Mouse (Mus musculus): ENCODE results near the gene Gucd1. TPM values are rescaled to one million over a fixed set of nuclear protein-coding genes. Genes with fewer than 3 reads are reported as not detected.
"Not testable (repeated sequence)": the region's sequence is repeated elsewhere in the genome, so short reads cannot be mapped to it uniquely, and the experiment has no call there.

The Gucd1 gene
- polyA plus RNA-seq, 1 experiment from 2014 or later = 24.0 TPM

DNA sequence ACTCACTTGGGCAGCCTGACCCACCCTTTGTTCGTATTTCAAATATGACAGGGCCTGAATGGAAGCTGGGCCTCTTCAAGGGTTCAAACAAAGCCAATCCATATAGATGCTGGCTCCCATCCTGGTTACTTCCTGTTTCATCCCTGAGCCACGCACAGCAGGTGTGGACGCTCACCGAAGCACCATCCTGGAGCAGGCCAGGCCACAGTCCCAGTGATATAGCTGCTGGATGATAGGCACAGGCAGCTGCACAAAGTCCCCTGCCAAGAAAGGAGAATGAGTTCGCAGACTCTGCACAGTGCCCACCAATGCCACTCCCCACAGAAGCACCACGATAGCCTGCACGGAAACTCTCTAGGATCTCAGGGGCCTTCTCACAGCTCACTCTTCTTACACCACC, 5.9 kb downstream of the Gucd1 start:
- WGBS = 93% methylated on average over 7 of the region's 7 CpGs
- DNase-seq (ENCODE audit: low spot score) = no peak
- H3K36me3 ChIP-seq = peaks cover 58% of the 10 kb centered on the region

DNA sequence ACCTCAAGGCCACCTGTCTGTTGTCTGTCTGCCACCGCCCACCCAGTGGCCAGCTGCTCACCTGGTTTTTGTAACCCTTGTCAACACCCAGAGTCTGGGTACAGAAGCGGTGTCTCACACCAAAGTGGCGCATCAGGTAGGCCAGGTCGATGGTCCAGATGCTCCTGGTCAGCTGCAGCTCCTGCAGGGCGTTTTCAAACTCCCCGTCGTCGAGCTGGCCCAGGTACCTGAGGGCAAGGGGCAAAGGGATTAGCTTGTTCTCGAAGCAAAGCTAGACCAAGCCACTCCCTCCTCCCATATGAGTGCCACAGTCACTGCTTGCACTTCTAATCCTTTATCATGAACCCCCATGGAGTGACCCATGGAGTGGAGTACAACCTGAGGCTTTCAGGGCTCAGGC, 6.7 kb downstream of the Gucd1 start:
- H3K27ac ChIP-seq = no peak overlapping the region
- H3K9me3 ChIP-seq = no peaks in the 10 kb centered on the region
- H3K4me1 ChIP-seq = peaks cover 18% of the 10 kb centered on the region
- DNase-seq (ENCODE audit: low spot score) = no peak
- WGBS = 80% methylated on average over 9 of the region's 9 CpGs
- H3K27me3 ChIP-seq (ENCODE audit: insufficient read depth, poor library complexity, severe bottlenecking) = no peaks in the 10 kb centered on the region
- no peak overlapping the region for H3K4me3 ChIP-seq
- H3K36me3 ChIP-seq = peaks cover 63% of the 10 kb centered on the region

More for the DNA sequence above, 5.9 kb downstream of the Gucd1 start:
- H3K4me1 ChIP-seq = peaks cover 26% of the 10 kb centered on the region
- H3K9me3 ChIP-seq = no peaks in the 10 kb centered on the region
- H3K27me3 ChIP-seq (ENCODE audit: insufficient read depth, poor library complexity, severe bottlenecking) = no peaks in the 10 kb centered on the region
- H3K4me3 ChIP-seq = no peak overlapping the region
- H3K27ac ChIP-seq = no peak overlapping the region

- Histone ChIP-seq H3K9me3 (no peaks in the 10 kb centered on the region), H3K36me3 (peaks cover 63% of the 10 kb centered on the region), H3K4me1 (peaks cover 11% of the 10 kb centered on the region; the same call in 1 of the 2 replicates), H3K27ac (no peak overlapping the region), H3K27me3 (ENCODE audit: insufficient read depth, poor library complexity, severe bottlenecking) (no peaks in the 10 kb centered on the region), H3K4me3 (no peak overlapping the region)
- DNase-seq (ENCODE audit: low spot score) = no peak
- WGBS = 89% methylated on average over 7 of the region's 7 CpGs
Observed at GRCm38 (mm10) chr10:75510446-75510845, 7.3 kb downstream of the Gucd1 start.

- H3K4me3 ChIP-seq; H3K27me3 ChIP-seq (ENCODE audit: insufficient read depth, poor library complexity, severe bottlenecking); DNase-seq (ENCODE audit: low spot score); H3K9me3 ChIP-seq; H3K4me1 ChIP-seq; H3K27ac ChIP-seq: not testable (repeated sequence)
- 89% methylated on average over 3 of the region's 3 CpGs for WGBS
- H3K36me3 ChIP-seq = peaks cover 51% of the 10 kb centered on the region
Observed at GRCm38 (mm10) chr10:75505928-75506327, 11.8 kb downstream of the Gucd1 start.

DNA sequence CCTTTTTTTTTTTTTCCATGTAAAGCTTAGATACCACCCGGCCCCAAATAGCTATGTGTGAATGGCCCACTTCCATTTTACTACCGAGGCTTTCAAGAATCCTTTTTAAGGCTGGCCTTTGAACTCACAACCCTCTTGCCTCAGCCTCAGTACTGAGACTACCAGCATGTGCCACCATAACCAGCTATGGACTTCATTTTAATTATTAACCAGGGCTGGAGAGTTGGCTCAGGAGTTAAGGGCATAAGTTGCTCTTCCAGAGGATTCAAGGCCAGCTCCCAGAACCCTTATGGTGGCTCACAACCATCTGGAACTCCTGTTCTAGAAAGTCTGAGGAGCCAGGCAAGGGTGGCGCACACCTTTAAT, 12.7 kb downstream of the Gucd1 start:
- Histone ChIP-seq H3K4me3 (no peak overlapping the region), H3K27me3 (ENCODE audit: insufficient read depth, poor library complexity, severe bottlenecking) (no peaks in the 10 kb centered on the region), H3K27ac (no peak overlapping the region), H3K4me1 (peaks cover 6% of the 10 kb centered on the region), H3K36me3 (peaks cover 42% of the 10 kb centered on the region), H3K9me3 (no peaks in the 10 kb centered on the region)
- no peak for DNase-seq (ENCODE audit: low spot score)
- 67% methylated on average over 3 of the region's 3 CpGs for WGBS

- 82% methylated on average over 8 of the region's 8 CpGs for WGBS
- H3K27ac ChIP-seq = no peak overlapping the region
- H3K4me1 ChIP-seq = peaks cover 6% of the 10 kb centered on the region
- peaks cover 36% of the 10 kb centered on the region for H3K36me3 ChIP-seq
- DNase-seq (ENCODE audit: low spot score) = no peak
- no peaks in the 10 kb centered on the region for H3K9me3 ChIP-seq
- H3K4me3 ChIP-seq = no peak overlapping the region
- no peaks in the 10 kb centered on the region for H3K27me3 ChIP-seq (ENCODE audit: insufficient read depth, poor library complexity, severe bottlenecking)
Observed at GRCm38 (mm10) chr10:75504234-75505129, 13.3 kb downstream of the Gucd1 start.

DNA sequence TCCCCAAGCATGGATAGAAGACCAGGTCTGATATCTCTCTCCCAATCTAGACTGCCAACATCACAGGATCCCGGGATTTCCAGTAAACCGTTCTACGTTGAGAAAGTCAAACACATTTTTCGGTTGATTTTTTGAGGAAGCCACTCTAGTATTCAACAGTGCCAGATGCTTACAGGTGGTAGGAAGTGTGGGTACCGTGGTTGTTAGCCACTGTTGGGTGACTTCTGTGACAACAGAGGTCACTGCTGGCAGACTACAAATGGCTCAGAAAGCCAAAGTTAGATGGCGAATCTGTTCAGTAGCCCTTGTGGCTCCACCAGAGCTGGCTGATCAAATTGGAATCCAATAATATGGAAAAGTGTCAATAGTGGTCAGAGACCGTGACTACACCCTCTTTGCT, 14.1 kb downstream of the Gucd1 start:
- Histone ChIP-seq H3K36me3 (peaks cover 28% of the 10 kb centered on the region), H3K27ac (no peak overlapping the region), H3K27me3 (ENCODE audit: insufficient read depth, poor library complexity, severe bottlenecking) (no peaks in the 10 kb centered on the region), H3K9me3 (no peaks in the 10 kb centered on the region), H3K4me1 (peaks cover 6% of the 10 kb centered on the region), H3K4me3 (no peak overlapping the region)
- 92% methylated on average over 7 of the region's 7 CpGs for WGBS
- DNase-seq (ENCODE audit: low spot score) = no peak

GRCm38 (mm10) chr10:75501641-75502040, 16.1 kb downstream of the Gucd1 start:
- no peak for DNase-seq (ENCODE audit: low spot score)
- Histone ChIP-seq H3K4me3 (no peak overlapping the region), H3K27ac (no peak overlapping the region), H3K36me3 (peaks cover 8% of the 10 kb centered on the region; the same call in 1 of the 2 replicates), H3K27me3 (ENCODE audit: insufficient read depth, poor library complexity, severe bottlenecking) (no peaks in the 10 kb centered on the region), H3K4me1 (peaks cover 6% of the 10 kb centered on the region), H3K9me3 (no peaks in the 10 kb centered on the region)
- 81% methylated on average over 1 of the region's 1 CpGs for WGBS

GRCm38 (mm10) chr10:75500345-75500744, 17.4 kb downstream of the Gucd1 start:
- WGBS = 37% methylated on average over 7 of the region's 7 CpGs

DNA sequence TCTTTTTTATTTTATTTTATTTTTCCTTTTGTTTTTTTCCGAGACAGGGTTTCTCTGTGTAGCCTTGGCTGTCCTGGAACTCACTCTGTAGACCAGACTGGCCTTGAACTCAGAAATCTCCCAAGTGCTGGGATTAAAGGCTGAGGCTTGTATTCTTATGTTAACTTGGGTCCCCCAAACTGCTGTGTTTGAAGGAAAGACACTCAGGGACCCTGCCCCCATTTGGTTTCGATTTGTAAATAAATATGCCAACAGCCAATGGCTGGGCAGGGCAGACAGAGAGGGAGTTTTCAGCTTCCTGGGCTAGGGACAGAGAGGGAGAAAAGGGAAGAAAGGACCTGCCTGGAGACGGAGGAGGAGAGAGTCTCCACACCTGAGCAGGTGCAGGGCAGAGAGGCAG, 18.0 kb downstream of the Gucd1 start:
- Histone ChIP-seq H3K9me3 (no peaks in the 10 kb centered on the region), H3K4me1 (peaks cover 10% of the 10 kb centered on the region), H3K36me3 (peaks cover 5% of the 10 kb centered on the region; the same call in 1 of the 2 replicates), H3K27me3 (ENCODE audit: insufficient read depth, poor library complexity, severe bottlenecking) (no peaks in the 10 kb centered on the region), H3K27ac (no peak overlapping the region), H3K4me3 (no peak overlapping the region)
- WGBS = 53% methylated on average over 3 of the region's 3 CpGs
- no peak for DNase-seq (ENCODE audit: low spot score)

More at GRCm38 (mm10) chr10:75500345-75500744, 17.4 kb downstream of the Gucd1 start:
- H3K9me3 ChIP-seq = no peaks in the 10 kb centered on the region
- peaks cover 8% of the 10 kb centered on the region for H3K4me1 ChIP-seq
- peaks cover 5% of the 10 kb centered on the region; the same call in 1 of the 2 replicates for H3K36me3 ChIP-seq
- no peak overlapping the region for H3K27ac ChIP-seq
- H3K27me3 ChIP-seq (ENCODE audit: insufficient read depth, poor library complexity, severe bottlenecking) = no peaks in the 10 kb centered on the region
- H3K4me3 ChIP-seq = no peak overlapping the region
- no peak for DNase-seq (ENCODE audit: low spot score)

GRCm38 (mm10) chr10:75499214-75499613, 18.6 kb downstream of the Gucd1 start:
- peaks cover 10% of the 10 kb centered on the region for H3K4me1 ChIP-seq
- H3K27ac ChIP-seq; H3K27me3 ChIP-seq (ENCODE audit: insufficient read depth, poor library complexity, severe bottlenecking); H3K9me3 ChIP-seq; H3K4me3 ChIP-seq; DNase-seq (ENCODE audit: low spot score); H3K36me3 ChIP-seq: not testable (repeated sequence)
- 79% methylated on average over 7 of the region's 7 CpGs for WGBS

DNA sequence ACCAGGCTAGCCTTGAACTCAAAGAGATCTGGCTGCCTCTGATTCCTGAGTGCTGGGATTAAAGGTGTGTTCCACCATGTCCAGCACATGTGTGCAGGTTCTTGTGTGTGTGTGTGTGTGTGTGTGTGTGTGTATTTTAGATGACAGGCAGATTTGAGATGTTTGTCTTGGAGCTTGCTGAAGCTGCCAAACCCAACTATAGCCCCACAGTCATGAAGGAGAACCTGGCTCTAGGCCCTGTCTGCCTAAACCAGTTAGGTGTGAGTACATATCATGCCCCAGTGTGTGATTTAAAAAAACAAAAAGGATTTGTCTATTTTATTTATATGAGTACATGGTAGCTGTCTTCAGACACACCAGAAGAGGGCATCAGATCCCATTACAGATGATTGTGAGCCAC, 21.9 kb downstream of the Gucd1 start:
- no peak overlapping the region for H3K27ac ChIP-seq
- no peaks in the 10 kb centered on the region for H3K9me3 ChIP-seq
- no peak overlapping the region for H3K4me3 ChIP-seq
- H3K36me3 ChIP-seq = no peaks in the 10 kb centered on the region
- peaks cover 10% of the 10 kb centered on the region for H3K4me1 ChIP-seq
- DNase-seq (ENCODE audit: low spot score) = no peak
- no peaks in the 10 kb centered on the region for H3K27me3 ChIP-seq (ENCODE audit: insufficient read depth, poor library complexity, severe bottlenecking)

- WGBS = 52% methylated on average over 6 of the region's 6 CpGs
- H3K9me3 ChIP-seq = no peaks in the 10 kb centered on the region
- H3K27me3 ChIP-seq (ENCODE audit: insufficient read depth, poor library complexity, severe bottlenecking) = no peaks in the 10 kb centered on the region
- DNase-seq (ENCODE audit: low spot score) = no peak
- peak overlapping the region; percentile 18 for H3K27ac ChIP-seq
- H3K4me1 ChIP-seq = peaks cover 5% of the 10 kb centered on the region
- no peaks in the 10 kb centered on the region for H3K36me3 ChIP-seq
- no peak overlapping the region for H3K4me3 ChIP-seq
Observed at GRCm38 (mm10) chr10:75495304-75495703, 22.5 kb downstream of the Gucd1 start.

DNA sequence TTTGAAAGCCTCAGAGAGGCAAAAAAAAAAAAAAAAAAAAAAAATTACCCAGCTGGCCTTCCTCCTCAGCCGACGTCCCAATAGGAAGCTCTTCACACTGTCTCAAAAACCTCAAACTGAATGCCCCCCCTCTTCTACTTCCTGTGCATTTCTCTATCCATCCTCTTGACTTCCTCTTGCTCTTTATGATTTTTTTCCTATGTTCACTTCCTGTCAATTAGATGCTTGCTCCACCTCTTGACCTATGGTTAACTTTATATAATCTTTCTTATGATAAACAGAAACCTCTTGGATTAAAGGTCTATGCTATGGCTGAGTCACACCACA, 25.9 kb downstream of the Gucd1 start:
- no peaks in the 10 kb centered on the region for H3K27me3 ChIP-seq (ENCODE audit: insufficient read depth, poor library complexity, severe bottlenecking)
- H3K36me3 ChIP-seq = no peaks in the 10 kb centered on the region
- DNase-seq (ENCODE audit: low spot score) = no peak
- H3K4me1 ChIP-seq = peaks cover 4% of the 10 kb centered on the region; the same call in 1 of the 2 replicates
- 71% methylated on average over 2 of the region's 2 CpGs for WGBS
- no peaks in the 10 kb centered on the region for H3K9me3 ChIP-seq
- no peak overlapping the region for H3K4me3 ChIP-seq
- no peak overlapping the region for H3K27ac ChIP-seq
